Mouse (Mus musculus) MEL (cell line): ENCODE results near the gene Hoxc5.

Source experiments
- ETS1 ChIP-seq: IDR thresholded peaks from 2 replicates; pipeline ENCODE4 v1.6.1; 2012; ENCODE audit warnings: low read depth, mild to moderate bottlenecking, inconsistent platforms, low read length, improper control_type of control experiment, moderate library complexity
- POLR2A ChIP-seq, 2 experiments: IDR thresholded peaks; 2 replicates each; pipeline ENCODE4 v1.6.1; 2011 to 2012; ENCODE audit warnings: low read length in 2 of 2, mild to moderate bottlenecking in 2 of 2, control low read depth in 1 of 2, improper control_type of control experiment in 1 of 2, low read depth in 1 of 2, moderate library complexity in 1 of 2; ENCODE audit not compliant: control insufficient read depth in 1 of 2, insufficient read depth in 1 of 2, poor library complexity in 1 of 2
- RAD21 ChIP-seq: IDR thresholded peaks from 2 replicates; pipeline ENCODE4 v1.6.1; 2011; ENCODE audit warnings: mild to moderate bottlenecking, low read depth, low read length, improper control_type of control experiment

GRCm38 (mm10) chr15:103027266-103028235 lies 60.3 kb downstream of the Hoxc5 start:
- no peak for TF ChIP-seq POLR2A (IDR thresholded peaks at IDR 0.05; ENCODE audit: control insufficient read depth in 1 of 2, insufficient read depth in 1 of 2, low read depth in 1 of 2, low read length in 2 of 2, poor library complexity in 1 of 2)
- TF ChIP-seq ETS1: no peak
- TF ChIP-seq RAD21: no peak
